Mouse (Mus musculus) cerebellum, adult 9-11 months (tissue): ENCODE results near the gene Zfp384.

Source experiments
- DNase-seq: peaks from one replicate; pipeline ENCODE4 v3.0.0; 2022

Gene Zfp384

DNA sequence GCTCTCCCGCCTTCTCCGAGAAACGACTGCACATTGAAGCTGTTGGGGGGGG is at the start of gene Zfp384:
Gene Zfp384, plus strand, starts transcription at position 17 of the 52 bp plus-strand sequence.
- no peak for DNase-seq

DNA sequence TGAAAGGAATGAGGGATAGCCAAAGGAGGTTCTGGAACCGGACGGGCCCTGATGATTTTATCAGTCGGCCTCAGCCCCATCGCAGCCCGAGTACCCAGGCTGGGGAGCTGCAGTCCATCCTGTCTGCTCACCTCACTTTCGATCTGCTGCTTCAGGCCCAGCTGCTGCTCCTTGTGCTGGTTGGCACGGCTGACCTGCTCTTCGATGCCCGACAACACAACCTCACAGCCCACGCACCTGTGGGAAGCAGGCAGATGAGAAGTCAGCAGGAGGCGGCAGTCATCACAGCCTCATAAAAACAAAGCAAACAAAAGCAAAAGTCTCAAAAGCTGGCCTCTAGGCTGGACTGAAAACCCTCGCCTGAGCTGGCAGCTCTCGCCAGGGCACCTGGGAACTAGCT is 49.0 kb upstream of the Zfp384 start:
- DNase-seq, result no peak

DNA sequence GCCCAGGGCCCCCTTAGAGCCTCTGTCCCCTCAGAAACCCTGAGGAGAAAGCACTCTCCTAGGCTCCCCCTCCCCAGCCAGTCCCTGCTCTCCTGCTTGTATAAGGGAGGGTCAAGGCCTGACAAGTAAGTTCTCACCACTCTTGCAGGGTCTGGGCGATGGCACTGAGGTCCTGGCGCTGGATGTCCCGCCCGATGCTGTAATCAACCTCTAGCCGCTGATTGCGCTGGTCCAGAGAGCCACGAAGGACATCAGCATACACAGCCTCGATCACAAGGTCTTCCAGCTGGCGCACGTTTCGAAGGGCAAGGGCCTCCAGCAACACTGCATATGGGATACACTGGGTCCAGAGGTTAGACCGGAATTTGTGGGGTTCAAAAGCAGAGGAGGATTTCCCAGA is 47.9 kb upstream of the Zfp384 start:
- DNase-seq, result no peak

DNA sequence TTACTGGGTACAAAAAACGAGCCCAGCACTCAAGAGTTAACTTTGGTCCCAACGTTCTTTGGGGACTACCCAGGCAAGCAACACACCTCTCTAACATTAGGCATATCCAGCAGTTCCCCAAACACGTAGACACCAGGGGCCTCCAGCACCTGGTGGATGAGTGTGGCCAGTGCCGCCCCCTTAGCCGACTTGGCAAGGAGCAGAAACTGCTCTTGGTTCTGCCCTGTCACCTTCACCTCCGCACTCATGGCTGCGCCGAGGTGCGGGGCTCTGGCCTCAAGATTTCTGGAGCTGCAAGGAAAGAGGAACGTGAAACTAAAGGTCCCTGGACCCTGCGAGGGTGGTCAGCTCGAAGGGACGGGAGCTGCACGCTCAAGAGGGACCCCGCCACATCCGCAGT is 44.3 kb upstream of the Zfp384 start:
- DNase-seq, result no peak

DNA sequence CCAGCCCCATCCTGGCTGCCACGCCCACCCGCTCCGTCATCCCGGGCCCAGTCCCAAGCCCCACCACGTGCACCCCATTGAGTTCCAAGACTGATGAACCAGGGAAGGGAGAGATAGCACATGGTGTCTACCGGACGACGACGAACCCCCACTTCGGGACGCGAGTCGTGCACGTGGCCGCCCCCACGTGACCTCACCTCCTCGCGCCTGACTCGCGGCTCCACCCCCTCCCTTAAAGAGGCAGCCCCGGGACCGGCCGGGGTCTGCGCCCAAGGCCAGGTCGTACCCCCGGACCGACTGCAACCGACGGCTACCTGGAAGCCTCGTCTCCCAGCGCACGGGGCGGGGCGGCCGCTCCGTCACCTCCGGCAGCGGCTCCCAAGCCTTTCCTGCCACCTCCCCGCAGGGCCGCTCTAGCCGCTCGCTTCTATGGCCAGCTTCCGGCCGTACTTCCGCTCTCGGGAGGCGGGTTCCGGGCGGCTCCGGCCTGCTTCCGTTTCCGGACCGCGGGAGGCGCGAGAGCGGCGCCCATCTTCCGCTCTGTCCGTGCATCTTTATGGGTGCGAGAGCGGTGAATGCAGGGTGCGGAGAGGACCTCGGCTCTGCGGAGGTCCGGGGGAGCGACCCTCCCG is 43.7 kb upstream of the Zfp384 start, which contains the start of gene Cops7a:
Gene Cops7a, minus strand, starts transcription at position 451 of the 632 bp plus-strand sequence.
- peak; percentile 95 for DNase-seq

DNA sequence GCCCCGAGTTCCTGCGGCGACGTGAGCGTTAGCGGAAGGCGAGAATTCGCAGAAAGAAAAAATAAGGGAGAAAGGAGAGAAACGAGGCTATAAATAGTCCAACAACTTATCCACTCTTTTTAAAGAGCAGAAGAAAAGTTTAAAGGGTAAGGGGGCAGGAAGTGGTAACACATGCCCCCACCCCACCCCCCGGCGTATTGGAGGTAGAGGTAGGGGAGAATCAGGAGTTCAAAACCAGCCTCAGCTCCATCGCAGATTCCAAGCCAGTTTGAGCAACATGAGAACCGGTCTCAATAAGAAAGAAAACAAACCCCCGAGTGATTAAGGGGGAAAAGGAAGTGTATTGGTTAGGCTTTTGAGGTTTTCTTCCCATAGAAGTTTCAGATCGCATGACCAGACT is 43.2 kb upstream of the Zfp384 start:
- DNase-seq, result no peak

DNA sequence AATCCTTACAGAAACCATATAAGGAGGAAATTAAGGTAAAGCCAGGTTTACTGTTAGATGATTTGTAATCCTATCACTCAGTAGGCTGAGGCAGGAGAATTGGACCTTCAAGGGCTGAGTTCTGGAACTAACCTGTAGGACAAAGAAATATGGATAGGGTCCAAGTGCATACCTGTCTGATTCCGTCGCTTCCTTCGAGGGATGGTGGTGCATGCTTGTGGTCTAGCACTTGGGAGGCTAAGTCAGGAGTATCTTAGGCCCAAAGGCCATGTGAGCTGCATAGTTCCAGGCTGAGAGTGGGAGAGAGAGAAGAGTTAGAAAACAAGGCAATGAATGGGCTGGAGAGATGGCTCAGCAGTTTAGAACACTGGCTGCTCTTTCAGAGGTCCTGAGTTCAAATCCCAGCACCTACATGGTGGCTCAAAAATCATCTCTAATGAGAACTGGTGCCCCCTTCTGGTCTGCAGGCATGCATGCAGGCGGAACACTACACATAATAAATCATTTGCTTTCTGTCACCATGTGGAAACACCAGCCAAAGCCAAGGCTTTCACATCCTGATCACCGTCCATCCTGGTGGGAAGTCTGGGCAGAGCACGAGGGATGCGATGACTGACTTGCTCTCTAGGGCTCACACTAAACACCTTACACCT is 42.4 kb upstream of the Zfp384 start:
- DNase-seq, result peak; percentile 38

DNA sequence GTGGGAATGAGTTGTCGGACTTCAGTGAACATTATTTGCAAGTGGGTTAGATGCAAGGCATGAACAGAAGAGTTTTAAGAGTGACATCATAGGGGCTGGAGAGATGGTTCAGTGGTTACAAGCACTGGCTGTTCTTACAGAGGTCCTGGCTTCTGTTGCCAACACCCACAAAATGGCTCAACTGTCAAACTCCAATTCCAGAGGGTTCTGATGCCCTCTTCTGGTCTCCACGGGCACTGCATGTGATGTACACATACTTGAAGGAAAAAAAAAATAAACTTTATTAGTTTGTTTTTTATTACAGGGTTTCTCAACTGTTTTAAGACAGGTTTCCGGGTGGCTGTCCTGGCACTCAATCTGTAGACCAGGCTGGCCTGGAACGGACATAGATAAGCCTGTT is 41.2 kb upstream of the Zfp384 start:
- DNase-seq, result peak; percentile 47

DNA sequence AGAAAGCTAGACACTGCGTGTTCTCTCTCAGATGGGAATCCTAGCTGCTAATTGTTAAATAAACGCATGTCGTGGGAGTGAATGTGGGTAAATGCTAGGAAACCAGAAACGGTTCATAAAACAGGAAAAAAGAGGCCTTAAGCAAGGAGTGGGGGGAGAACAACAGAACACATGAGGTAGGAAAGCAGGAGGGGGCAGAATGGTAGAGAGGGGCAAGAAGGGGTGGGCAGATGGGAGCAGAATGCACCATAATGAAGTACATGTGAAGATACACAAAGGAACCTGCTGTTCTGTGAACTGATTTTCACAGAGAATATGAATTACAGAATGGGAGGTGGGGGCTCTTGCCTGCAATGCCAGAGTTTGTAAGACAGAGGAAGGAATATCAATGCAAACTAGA is 16.7 kb upstream of the Zfp384 start:
- DNase-seq, result no peak

DNA sequence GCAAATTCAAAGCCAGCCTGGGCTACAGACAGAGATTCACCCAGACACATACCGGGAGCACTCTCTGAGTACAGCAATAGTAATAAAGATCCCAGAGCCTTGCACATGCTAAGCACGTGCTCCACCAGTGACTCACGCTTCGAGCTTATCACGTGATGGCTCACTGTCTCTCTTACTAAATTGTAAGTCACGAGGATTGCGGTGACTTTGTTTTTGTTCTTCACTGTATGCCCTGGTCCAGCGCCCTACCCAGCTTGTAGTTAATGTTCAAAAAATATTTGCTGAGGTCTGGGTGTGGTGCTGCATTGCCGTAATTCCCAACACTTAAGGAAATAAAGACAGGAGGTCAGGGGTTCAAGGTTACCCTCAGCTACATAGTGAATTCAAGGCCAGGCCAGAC is 15.6 kb upstream of the Zfp384 start:
- DNase-seq, result no peak

DNA sequence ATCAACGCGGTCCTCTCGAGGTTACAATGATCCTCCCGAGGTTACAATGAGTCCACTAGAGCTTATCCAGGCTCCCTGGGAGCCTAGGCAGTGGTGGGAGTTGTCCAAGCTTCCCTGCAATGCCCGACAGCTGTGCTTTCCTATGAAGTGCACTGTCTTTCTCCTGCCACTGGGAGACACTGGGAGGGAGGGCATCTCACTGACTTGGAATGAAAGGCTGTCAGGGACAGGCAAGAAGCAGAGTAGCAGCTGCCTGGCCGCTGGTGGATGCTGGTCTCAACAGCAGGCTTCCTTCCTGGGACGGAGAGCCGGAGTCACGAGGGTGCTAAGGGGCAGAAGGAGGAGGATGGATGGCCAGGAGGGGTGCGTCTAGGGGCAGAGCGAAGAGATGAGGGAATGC is 15.1 kb upstream of the Zfp384 start:
- no peak for DNase-seq

DNA sequence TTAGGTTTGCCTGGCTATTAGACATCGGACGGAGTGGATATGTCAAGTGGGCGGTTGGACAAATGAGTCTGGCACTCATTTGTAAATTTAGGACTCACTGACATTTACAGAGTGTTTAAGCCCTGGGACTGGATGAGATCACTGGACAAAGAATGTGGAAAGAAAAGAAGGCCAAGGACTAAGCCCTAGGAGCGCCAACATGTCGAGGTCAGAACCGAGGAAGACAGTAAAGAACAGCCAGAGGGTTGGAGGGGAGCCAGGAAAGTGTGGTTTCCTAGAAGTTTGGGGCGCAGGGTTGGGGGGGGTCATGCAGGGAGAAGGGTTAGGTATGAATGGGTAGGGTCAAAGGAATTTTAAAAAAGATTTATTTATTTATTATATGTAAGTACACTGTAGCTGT is 13.7 kb upstream of the Zfp384 start:
- peak; percentile 50 for DNase-seq

DNA sequence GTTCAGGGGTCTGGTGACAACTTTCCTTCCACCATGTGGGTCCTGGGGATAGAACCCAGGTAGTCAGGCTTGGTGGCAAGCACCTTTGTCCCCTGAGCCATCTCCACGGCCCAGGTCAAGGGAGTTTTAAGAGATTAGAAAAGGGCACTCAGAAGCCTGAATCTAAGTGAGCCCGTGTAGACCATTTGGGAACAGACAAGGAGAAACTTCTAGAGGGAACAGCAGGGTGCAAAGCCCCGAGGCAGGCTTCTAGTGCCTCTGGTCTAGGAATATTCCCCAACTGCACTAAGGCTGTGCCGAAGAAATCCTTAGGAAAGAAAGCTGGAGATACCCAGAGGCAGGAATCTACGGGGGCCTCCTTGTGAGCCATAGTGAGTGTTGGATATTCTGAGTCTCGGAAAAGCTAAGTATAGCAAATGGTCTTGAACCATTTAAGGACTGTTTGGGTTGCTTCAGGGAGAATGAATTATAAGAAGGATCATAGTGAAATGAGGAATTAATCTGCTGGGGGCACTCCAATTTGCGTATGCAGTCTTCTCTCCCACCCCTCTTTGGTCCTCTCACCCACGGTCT is 13.0 kb upstream of the Zfp384 start:
- peak; percentile 39 for DNase-seq

DNA sequence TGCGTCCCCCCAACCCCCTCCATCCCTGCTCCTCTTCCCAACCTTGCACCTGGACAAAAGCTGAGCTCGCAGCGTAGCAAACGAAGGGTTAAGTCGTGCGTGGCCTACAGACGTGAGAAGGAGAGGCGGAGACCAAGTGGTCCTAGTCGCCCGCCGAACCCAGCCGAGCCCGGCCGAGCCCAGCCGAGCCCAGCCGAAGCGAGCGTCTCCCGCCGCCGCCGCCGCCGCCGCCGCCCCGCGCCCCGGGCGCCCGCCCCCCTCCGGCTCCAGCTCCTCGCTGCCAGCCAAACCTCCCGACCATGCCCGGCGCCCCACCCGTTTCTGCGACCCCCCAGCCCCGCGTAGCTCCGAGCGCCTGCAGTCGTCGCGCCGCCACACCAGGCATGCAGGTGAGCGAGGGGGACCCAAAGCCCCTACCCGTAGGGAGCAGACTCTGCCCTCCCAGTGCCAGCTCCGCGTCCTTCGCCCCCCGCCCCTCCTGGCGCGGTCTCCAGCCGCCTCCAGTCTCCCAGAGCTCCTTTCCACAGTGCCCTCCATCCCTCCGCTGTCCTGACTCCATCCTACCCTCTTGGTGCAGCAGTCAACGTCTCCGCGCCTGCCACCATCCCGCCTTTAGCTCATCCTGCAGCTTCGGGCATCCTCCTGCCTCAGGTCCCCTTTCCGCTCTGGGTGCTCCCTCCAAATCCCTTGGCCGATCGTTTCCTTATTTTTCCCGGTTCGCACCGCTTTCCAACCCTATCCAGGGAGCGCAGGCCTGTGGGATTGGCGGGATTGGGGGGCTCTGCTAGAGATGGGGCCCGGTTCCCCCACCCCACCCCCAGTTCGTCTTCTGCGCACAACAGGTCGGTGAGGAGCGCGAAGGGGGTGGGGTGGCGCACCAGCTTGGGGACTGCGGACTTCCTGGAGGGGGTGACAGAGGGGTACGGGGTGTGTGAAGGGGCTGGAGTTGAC is 12.1 kb upstream of the Zfp384 start, which contains the start of gene Pianp:
Gene Pianp, plus strand, starts transcription at position 144 of the 951 bp plus-strand sequence.
- DNase-seq, result peak; percentile 89

DNA sequence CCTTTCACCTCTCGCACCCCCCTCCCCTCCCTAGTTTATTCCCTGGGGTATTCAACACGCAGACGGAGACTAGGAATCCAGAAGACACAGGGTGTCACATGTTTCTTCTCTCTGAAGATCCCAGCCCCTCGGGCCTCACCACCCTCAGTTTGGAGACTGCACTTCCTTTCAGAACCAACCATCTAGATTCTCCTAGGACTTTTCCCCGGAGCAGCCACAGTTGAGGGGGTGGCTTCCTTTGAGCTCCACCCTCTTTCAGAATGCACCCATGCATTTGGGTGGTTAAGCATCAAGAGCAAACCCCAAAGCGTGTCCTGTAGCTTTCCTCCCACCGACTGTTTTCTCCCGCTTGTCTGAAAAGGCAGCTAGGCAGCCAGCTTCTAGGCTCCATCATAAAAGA is 10.9 kb upstream of the Zfp384 start:
- peak; percentile 48 for DNase-seq

DNA sequence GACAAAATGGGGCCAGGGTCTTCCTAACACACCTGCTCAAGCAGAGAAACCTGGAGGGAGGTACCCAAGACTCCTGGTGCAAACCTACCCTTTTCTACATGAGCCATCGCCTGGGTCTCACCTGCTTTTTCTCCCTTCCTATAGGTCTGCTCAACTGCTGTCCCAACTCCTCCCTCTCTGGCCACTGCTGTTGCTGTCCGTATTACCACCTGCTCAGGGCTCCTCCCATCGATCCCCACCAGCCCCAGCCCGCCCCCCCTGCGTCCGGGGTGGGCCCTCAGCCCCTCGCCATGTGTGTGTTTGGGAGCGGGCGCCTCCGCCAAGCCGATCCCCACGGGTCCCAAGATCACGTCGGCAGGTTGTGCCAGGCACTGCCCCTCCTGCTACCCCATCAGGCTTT is 9.9 kb upstream of the Zfp384 start:
- peak; percentile 39 for DNase-seq

DNA sequence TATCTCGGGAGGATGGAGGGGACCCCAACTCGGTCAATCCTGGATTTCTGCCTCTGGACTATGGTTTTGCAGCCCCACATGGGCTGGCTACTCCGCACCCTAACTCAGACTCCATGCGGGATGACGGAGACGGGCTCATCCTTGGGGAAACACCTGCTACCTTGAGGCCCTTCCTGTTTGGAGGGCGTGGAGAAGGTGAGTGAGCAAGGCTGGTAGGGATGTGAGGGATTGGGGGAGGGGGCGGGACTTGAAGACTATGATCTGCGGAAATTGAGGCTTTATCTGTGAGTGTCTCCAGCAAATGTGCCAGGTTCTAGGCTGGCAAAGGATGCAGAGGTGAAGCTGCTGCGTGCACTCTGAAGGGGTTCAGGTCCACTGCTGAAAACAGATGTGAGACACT is 9.4 kb upstream of the Zfp384 start:
- DNase-seq, result no peak

DNA sequence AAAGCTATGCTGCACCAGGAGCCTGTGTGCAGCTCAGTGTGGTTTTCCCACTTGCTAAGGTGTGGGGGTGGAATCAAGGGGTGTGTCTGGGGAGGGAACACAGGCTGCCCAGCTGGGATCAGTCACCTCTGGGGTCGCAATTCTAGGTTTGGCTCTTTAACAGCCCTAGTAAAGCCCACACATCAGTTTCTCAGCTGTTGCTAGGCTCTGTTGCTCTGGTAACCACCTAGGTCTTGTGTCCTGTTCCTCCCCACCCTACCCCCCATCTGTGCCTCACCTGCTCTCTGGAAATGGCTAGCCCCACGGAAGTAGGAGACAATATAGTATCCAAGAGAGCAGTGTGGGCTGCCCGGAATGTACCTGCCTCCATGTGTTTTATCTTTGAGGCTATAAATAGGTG is 5.2 kb upstream of the Zfp384 start:
- DNase-seq, result no peak

DNA sequence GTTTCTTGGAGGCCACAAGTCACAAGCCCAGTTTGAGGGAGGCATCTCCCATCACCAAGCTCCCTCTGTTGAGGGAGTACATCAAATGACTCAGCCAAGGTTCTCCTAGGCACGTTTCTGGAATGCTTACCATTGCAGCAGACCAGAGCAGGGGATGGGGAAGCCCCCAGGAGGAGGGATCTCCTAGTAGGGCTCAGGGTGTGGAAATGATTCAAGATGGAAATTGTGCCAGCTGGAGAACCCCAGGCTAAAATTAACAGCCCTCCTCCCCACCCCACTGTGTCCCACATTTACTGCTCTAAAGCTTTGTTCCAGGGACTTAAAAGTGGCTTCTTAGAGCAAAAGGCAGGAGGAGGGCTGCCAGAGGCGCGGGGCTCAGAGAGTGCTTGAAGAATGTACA is 3.9 kb upstream of the Zfp384 start:
- DNase-seq, result no peak

DNA sequence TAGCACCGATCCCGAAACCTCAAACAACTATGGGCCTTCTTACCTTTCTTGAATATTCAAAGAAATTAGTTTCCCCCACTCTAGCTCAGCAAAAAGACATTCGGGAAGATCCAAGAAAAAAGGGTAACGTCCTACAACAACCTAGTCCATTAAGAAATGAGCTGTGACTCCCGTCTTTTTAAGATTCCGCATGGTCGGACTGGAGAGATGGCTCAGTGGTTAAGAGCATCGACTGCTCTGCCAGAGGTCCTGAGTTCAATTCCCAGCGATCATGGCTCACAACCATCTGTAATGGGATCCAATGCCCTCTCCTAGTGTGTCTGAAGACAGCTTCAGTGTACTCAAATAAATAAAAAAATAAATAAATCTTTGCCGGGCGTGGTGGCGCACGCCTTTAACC is 885 bp upstream of the Zfp384 start:
- no peak for DNase-seq

DNA sequence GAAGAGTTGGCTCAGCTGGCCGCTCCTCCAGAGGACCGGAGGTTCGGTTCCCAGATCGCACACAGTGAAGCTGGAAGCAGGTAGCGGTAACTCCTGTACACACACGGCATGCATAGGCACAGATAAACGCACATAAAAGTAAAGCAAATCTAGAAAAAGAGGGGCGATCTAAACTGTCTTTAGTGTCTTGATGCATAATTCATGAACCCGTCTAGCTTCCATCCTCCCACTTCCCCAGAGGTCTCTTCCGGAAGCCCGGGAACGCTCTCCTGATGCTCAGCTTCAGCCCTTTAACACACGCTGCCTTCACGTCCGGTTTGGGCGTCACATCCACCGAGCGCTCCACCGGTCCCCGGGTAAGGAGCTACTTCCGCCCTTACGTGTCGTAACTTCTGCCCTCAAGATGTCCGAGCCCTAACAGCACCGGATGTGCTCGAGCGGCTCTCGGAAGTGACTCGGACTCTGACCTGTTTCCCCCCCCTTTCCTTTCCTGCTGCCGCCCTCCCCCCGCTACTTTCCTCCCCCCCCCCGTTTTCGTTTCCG is 288 bp upstream of the Zfp384 start:
- peak; percentile 99 for DNase-seq

DNA sequence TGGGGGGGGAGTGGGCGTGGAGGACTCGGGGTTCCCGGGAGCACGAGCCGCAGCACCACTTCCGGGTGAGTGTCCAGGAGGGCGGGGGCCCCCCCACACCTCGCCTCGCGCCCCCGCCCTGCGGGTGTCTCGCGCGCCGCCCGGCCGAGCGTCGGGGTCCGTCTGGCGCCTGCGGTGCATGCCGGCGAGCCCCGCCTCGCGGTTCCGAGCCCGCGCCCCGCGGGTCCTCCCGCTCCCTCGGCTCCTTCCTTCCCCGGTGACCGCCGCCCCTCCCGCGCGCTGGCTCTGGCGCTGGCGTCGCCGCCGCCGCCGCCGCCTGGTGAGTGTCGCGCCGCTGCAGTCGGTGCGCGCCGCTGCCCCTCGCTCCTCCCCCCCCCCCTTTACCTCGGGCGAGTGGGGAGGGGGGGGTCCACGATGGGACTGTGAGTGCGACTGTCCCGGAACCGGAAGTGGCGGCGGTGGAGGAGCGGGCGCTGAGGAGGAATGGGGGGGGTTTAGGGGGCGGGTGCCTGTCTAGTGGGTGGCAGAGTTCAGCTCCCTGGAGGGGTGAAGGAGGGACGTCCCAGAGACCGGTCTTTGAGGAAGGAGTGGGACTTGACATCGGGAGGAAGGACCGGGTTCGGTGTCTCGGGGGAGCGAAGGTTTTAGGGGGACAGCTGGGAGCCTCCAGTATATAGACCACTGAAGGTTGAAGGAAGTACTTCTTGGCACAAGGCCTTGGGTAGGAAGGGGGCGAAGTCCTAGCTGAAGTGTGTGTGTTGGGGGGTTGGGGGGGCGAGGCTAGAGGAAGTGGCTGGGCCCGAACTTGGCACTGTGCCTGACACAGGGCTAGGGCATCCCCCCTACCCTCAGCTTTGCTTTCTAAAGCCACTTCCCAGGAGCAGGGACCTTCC is 482 bp downstream of the Zfp384 start:
- DNase-seq, result peak; percentile 85

DNA sequence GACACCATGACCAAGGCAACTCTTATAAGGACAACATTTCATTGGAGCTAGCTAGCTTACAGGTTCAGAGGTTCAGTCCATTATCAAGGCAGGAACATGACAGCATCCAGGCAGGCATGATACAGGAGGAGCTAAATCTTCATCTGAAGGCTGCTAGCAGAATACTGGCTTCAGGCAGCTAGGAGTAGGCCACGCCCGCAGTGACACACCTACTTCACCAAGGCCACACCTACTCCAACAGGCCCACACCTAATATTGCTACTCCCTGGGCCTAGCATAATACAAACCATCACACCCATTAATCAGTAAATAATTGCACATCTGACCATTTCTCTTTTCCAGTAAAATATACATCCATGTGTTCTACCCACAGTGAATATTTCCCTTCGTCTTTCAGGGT is 8.7 kb downstream of the Zfp384 start:
- DNase-seq, result no peak
